Mouse (Mus musculus) heart, postnatal 0 days (tissue): ENCODE results near the gene Gpr155.

Experiments used
- CTCF ChIP-seq: IDR thresholded peaks from 2 replicates; pipeline ENCODE4 v1.5.1; 2016; ENCODE audit warnings: antibody characterized with exemption, control low read depth, low read depth
- EP300 ChIP-seq: IDR thresholded peaks from 2 replicates; pipeline ENCODE4 v1.6.1; 2016; ENCODE audit warnings: antibody characterized with exemption, low read depth

DNA sequence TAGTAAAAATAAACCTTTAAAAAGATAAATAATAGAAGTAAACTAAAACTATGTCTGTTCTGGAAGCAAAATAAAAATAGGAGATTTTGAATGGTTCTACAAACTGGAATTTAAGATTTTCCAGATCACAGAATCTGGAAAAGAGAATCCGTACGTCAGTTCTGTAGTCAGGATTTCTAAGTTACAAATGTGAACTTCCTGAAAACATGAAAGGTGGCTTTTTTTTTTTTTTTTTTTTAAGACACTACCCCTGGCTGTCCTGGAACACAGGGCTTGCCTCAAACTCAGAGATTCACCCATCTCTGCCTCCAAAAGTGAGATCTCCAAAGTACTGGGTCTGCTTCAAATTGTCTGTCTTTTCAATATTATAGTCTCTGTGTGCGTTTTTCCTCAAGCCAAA lies 72.1 kb downstream of the Gpr155 start:
- TF ChIP-seq CTCF (no peak), EP300 (no peak)
